Mouse (Mus musculus): ENCODE measurements around the gene Cbfa2t3. TPM values are rescaled to one million over a fixed set of nuclear protein-coding genes. Genes with fewer than 3 reads are reported as not detected.

The Cbfa2t3 gene
- total RNA-seq, 2 experiments from 2014 or later: 19.0 to 27.8 TPM

GRCm38 (mm10) chr8:122665667-122666316 lies 33.1 kb downstream of the Cbfa2t3 start:
- DNase-seq: peak; percentile 65

- DNase-seq: peak; percentile 77
Measured at GRCm38 (mm10) chr8:122665221-122665620, 33.7 kb downstream of the Cbfa2t3 start.

- DNase-seq: no peak
Measured at GRCm38 (mm10) chr8:122663670-122664069, 35.2 kb downstream of the Cbfa2t3 start.

- no peak for DNase-seq
Measured at GRCm38 (mm10) chr8:122663106-122663505, 35.8 kb downstream of the Cbfa2t3 start.

GRCm38 (mm10) chr8:122661894-122662293 lies 37.0 kb downstream of the Cbfa2t3 start:
- no peak for DNase-seq

- peak; percentile 86 for DNase-seq
Measured at GRCm38 (mm10) chr8:122661138-122661537, 37.8 kb downstream of the Cbfa2t3 start.

- no peak for DNase-seq
Measured at GRCm38 (mm10) chr8:122660022-122660421, 38.9 kb downstream of the Cbfa2t3 start.

- DNase-seq: no peak
Measured at GRCm38 (mm10) chr8:122658807-122659160, 40.1 kb downstream of the Cbfa2t3 start.

GRCm38 (mm10) chr8:122658149-122658806 lies 40.6 kb downstream of the Cbfa2t3 start:
- DNase-seq: no peak

- peak; percentile 43 for DNase-seq
Measured at GRCm38 (mm10) chr8:122656056-122656999, 42.6 kb downstream of the Cbfa2t3 start.

GRCm38 (mm10) chr8:122654768-122655167 lies 44.1 kb downstream of the Cbfa2t3 start:
- DNase-seq: peak; percentile 71

- DNase-seq: no peak
Measured at GRCm38 (mm10) chr8:122652643-122653042, 46.3 kb downstream of the Cbfa2t3 start.

- DNase-seq: peak; percentile 91
Measured at GRCm38 (mm10) chr8:122651326-122651921, 47.5 kb downstream of the Cbfa2t3 start.

GRCm38 (mm10) chr8:122648192-122648970 lies 50.5 kb downstream of the Cbfa2t3 start:
- DNase-seq: no peak

GRCm38 (mm10) chr8:122646337-122646736 lies 52.6 kb downstream of the Cbfa2t3 start:
- no peak for DNase-seq

GRCm38 (mm10) chr8:122644175-122644954 lies 54.5 kb downstream of the Cbfa2t3 start:
- DNase-seq: no peak

GRCm38 (mm10) chr8:122642071-122642470 lies 56.8 kb downstream of the Cbfa2t3 start:
- DNase-seq: no peak

- no peak for DNase-seq
Measured at GRCm38 (mm10) chr8:122641406-122641805, 57.5 kb downstream of the Cbfa2t3 start.

- DNase-seq: no peak
Measured at GRCm38 (mm10) chr8:122640825-122641224, 58.1 kb downstream of the Cbfa2t3 start.

- peak; percentile 77 for DNase-seq
Measured at GRCm38 (mm10) chr8:122639521-122640248, 59.2 kb downstream of the Cbfa2t3 start.

Measured in gastrocnemius, postnatal 25 days (tissue).